Mouse (Mus musculus) G1E (cell line): Measurements from ENCODE around the gene Depdc1b. TPM values are rescaled to one million over a fixed set of nuclear protein-coding genes. Genes with fewer than 3 reads are reported as not detected.

Source experiments
- ATAC-seq: 2 replicates; pipeline ENCODE4 v1.8.0; 2016; ENCODE audit warnings: mild to moderate bottlenecking; ENCODE audit not compliant: insufficient number of reproducible peaks, poor library complexity, low FRiP score, severe bottlenecking; ENCODE audit errors: extremely low read depth
- DNase-seq: peaks from one replicate; pipeline ENCODE4 v3.0.0; 2012; ENCODE audit warnings: low spot score
- H3K27me3 ChIP-seq: 2 replicates; pipeline ENCODE4 v1.6.1; 2012; ENCODE audit warnings: mild to moderate bottlenecking, low read length, inconsistent platforms; ENCODE audit not compliant: insufficient read depth
- H3K36me3 ChIP-seq: replicated peaks from 2 replicates; pipeline ENCODE3; 2012; ENCODE audit warnings: mild to moderate bottlenecking, inconsistent platforms
- H3K4me1 ChIP-seq: 2 replicates; pipeline ENCODE4 v1.6.1; 2012; ENCODE audit warnings: low read depth, low read length, inconsistent platforms, mixed read lengths; ENCODE audit not compliant: insufficient read depth
- H3K4me3 ChIP-seq: 2 replicates; pipeline ENCODE4 v1.5.1; 2012; ENCODE audit warnings: low read depth, mild to moderate bottlenecking, inconsistent platforms, low read length, moderate library complexity, mixed read lengths
- H3K9me3 ChIP-seq: replicated peaks from 2 replicates; pipeline ENCODE4 v1.6.1; 2012; ENCODE audit warnings: inconsistent platforms
- CTCF ChIP-seq: IDR thresholded peaks from 2 replicates; pipeline ENCODE4 v1.5.1; 2012; ENCODE audit warnings: low read depth, low read length, inconsistent platforms, mixed read lengths
- GATA1 ChIP-seq: IDR thresholded peaks from 2 replicates; pipeline ENCODE4 v1.6.1; 2012; ENCODE audit warnings: borderline replicate concordance, low read length, inconsistent platforms, mixed read lengths
- GATA2 ChIP-seq: IDR thresholded peaks from 2 replicates; pipeline ENCODE4 v1.6.1; 2012; ENCODE audit warnings: low read depth, low read length, inconsistent platforms, borderline replicate concordance
- POLR2AphosphoS5 ChIP-seq: IDR thresholded peaks from 2 replicates; pipeline ENCODE4 v1.6.1; 2012; ENCODE audit warnings: low read depth, low read length, inconsistent platforms; ENCODE audit not compliant: insufficient replicate concordance
- TAL1 ChIP-seq: conservative IDR thresholded peaks from 2 replicates; pipeline ENCODE4 v1.6.1; 2012; ENCODE audit warnings: low read depth, low read length, inconsistent platforms, mixed read lengths
- polyA plus RNA-seq: library from polyadenylated mRNA; stranded (reverse); fragments of >175 nt; gene quantifications from 2 replicates; pipeline ENCODE4 v1.2.3, GENCODE M21; 2012
- total RNA-seq, 2 experiments: library from RNA; stranded (forward) in 1 of 2; stranded (reverse) in 1 of 2; fragments of 200-1000 nt in 1 of 2; fragments of >200 nt in 1 of 2; fragmentation: Nextera tagmentation in 1 of 2; gene quantifications; 2 replicates each; pipeline ENCODE4 v1.2.3; 2014 to 2017

The Depdc1b gene
- total and polyA plus RNA-seq, 3 experiments = 4.7 to 61.3 (median 36.8) TPM

DNA sequence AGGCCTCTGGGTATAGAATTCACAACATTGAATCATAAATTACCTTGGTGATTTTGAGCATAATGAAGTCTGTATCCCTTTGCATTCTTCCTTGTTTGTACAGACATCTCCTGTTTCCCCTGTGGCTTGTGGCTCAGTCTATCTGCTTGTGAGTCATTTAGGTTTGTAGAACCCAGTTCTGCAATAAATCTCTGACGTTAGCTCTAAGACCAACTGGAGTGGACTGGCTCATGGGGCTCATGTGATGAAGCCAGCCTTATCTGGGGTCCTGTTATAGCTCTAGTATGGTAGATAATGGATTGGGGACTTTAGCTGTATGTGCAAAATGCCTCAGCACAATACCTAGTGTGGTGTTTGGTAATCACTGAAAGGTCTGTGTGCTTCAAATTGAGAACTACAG is 12.3 kb upstream of the Depdc1b start:
- DNase-seq = no peak
- TF ChIP-seq TAL1 (no peak), GATA1 (no peak), GATA2 (no peak), CTCF (no peak), POLR2AphosphoS5 (no peak)
- Histone ChIP-seq H3K4me3 (no peak overlapping the region), H3K4me1 (peaks cover 17% of the 10 kb centered on the region), H3K36me3 (no peaks in the 10 kb centered on the region), H3K27me3 (peaks cover 19% of the 10 kb centered on the region), H3K9me3 (no peaks in the 10 kb centered on the region)
- ATAC-seq = no peak

DNA sequence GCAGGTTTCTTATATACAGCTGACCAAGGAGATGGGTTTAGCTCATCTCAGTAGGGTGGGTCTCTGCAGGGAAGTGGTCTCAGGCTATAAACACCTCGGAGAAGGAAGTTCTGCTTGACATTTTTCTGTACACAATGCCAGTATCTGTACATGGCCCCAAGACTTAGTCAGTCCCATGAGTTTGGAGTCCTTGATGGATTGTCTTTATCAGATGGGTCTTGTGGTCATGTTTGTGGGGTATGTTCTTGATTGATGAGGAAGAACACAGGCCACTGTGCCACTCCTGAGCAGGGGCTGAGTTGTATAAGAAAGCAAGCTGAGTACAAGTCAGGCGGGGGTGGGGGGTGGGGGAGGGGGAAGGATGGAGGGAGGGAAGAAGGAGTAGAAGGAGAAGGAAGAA is 11.5 kb upstream of the Depdc1b start:
- ATAC-seq (no peak), DNase-seq (no peak)
- Histone ChIP-seq H3K27me3 (peaks cover 24% of the 10 kb centered on the region), H3K9me3 (no peaks in the 10 kb centered on the region), H3K4me1 (peaks cover 14% of the 10 kb centered on the region), H3K36me3 (no peaks in the 10 kb centered on the region), H3K4me3 (no peak overlapping the region)
- no peak for TF ChIP-seq GATA2
- no peak for TF ChIP-seq CTCF
- no peak for TF ChIP-seq GATA1
- TF ChIP-seq POLR2AphosphoS5 = no peak
- TF ChIP-seq TAL1 = no peak

GRCm38 (mm10) chr13:108316487-108316903 is 363 bp downstream of the Depdc1b start:
- TF ChIP-seq POLR2AphosphoS5 (no peak), GATA2 (no peak), TAL1 (no peak), GATA1 (no peak), CTCF (no peak)
- no peaks in the 10 kb centered on the region for H3K9me3 ChIP-seq
- H3K4me3 ChIP-seq = peak overlapping the region; percentile 97
- peaks cover 25% of the 10 kb centered on the region for H3K4me1 ChIP-seq
- peak; percentile 43 for DNase-seq
- ATAC-seq = peak; percentile 38; the same call in 1 of the 2 replicates
- peaks cover 3% of the 10 kb centered on the region; the same call in 1 of the 2 replicates for H3K27me3 ChIP-seq
- peaks cover 18% of the 10 kb centered on the region for H3K36me3 ChIP-seq

GRCm38 (mm10) chr13:108317414-108317813 is 1.3 kb downstream of the Depdc1b start:
- H3K4me3 ChIP-seq = no peak overlapping the region
- H3K9me3 ChIP-seq = no peaks in the 10 kb centered on the region
- no peak for TF ChIP-seq POLR2AphosphoS5
- TF ChIP-seq TAL1 = no peak
- no peak for TF ChIP-seq GATA1
- TF ChIP-seq CTCF = no peak
- no peak for TF ChIP-seq GATA2
- H3K27me3 ChIP-seq = peaks cover 3% of the 10 kb centered on the region; the same call in 1 of the 2 replicates
- no peak for ATAC-seq
- H3K4me1 ChIP-seq = peaks cover 25% of the 10 kb centered on the region
- DNase-seq = no peak
- H3K36me3 ChIP-seq = peaks cover 24% of the 10 kb centered on the region

GRCm38 (mm10) chr13:108319028-108319427 is 2.9 kb downstream of the Depdc1b start:
- DNase-seq = no peak
- H3K4me3 ChIP-seq = no peak overlapping the region

GRCm38 (mm10) chr13:108320216-108320615 is 4.1 kb downstream of the Depdc1b start:
- ATAC-seq (no peak), DNase-seq (no peak)
- no peaks in the 10 kb centered on the region for H3K27me3 ChIP-seq
- H3K4me1 ChIP-seq = peaks cover 20% of the 10 kb centered on the region
- no peak overlapping the region for H3K4me3 ChIP-seq
- peaks cover 48% of the 10 kb centered on the region for H3K36me3 ChIP-seq
- H3K9me3 ChIP-seq = no peaks in the 10 kb centered on the region
- TF ChIP-seq GATA1 (no peak), CTCF (no peak), POLR2AphosphoS5 (no peak), TAL1 (no peak), GATA2 (no peak)

More at GRCm38 (mm10) chr13:108319028-108319427, 2.9 kb downstream of the Depdc1b start:
- no peaks in the 10 kb centered on the region for H3K9me3 ChIP-seq
- H3K36me3 ChIP-seq = peaks cover 36% of the 10 kb centered on the region
- peaks cover 25% of the 10 kb centered on the region for H3K4me1 ChIP-seq
- ATAC-seq = no peak
- no peak for TF ChIP-seq POLR2AphosphoS5
- TF ChIP-seq GATA2 = no peak
- TF ChIP-seq CTCF = no peak
- TF ChIP-seq GATA1 = no peak
- TF ChIP-seq TAL1 = no peak
- H3K27me3 ChIP-seq = no peaks in the 10 kb centered on the region
